Mouse (Mus musculus): ENCODE measurements around the gene Mrpl16.

- TF ChIP-seq MEF2A (IDR thresholded peaks at IDR 0.05; ENCODE audit: extremely low read depth, insufficient replicate concordance, low read depth, low read length, poor library complexity, severe bottlenecking): no peak
- no peak for TF ChIP-seq SMC3 (IDR thresholded peaks at IDR 0.05; ENCODE audit: low read depth, low read length)
- TF ChIP-seq CTCF (IDR thresholded peaks at IDR 0.05 in 2 of 3, conservative IDR thresholded peaks at IDR 0.05 in 1 of 3; ENCODE audit: control insufficient read depth in 1 of 3, insufficient read depth in 1 of 3, low read depth in 2 of 3, low read length in 3 of 3, poor library complexity in 1 of 3, severe bottlenecking in 1 of 3): no peak
These were observed 42.9 kb upstream of the Mrpl16 start for GRCm38 (mm10) chr19:11727304-11727703.
